Mouse (Mus musculus) olfactory bulb, adult 2 months (tissue): ENCODE data around the gene Wsb2.

Experiments used
- CTCF ChIP-seq: fragments of 200-500 bp; IDR thresholded peaks from 2 replicates; pipeline ENCODE4 v1.5.1; 2012; ENCODE audit warnings: low read depth, mild to moderate bottlenecking, low read length, moderate library complexity; ENCODE audit not compliant: insufficient read depth
- POLR2A ChIP-seq: fragments of 200-500 bp; IDR thresholded peaks from 2 replicates; pipeline ENCODE4 v1.6.1; 2012; ENCODE audit warnings: mild to moderate bottlenecking, low read depth, low read length, moderate library complexity; ENCODE audit not compliant: insufficient read depth

DNA sequence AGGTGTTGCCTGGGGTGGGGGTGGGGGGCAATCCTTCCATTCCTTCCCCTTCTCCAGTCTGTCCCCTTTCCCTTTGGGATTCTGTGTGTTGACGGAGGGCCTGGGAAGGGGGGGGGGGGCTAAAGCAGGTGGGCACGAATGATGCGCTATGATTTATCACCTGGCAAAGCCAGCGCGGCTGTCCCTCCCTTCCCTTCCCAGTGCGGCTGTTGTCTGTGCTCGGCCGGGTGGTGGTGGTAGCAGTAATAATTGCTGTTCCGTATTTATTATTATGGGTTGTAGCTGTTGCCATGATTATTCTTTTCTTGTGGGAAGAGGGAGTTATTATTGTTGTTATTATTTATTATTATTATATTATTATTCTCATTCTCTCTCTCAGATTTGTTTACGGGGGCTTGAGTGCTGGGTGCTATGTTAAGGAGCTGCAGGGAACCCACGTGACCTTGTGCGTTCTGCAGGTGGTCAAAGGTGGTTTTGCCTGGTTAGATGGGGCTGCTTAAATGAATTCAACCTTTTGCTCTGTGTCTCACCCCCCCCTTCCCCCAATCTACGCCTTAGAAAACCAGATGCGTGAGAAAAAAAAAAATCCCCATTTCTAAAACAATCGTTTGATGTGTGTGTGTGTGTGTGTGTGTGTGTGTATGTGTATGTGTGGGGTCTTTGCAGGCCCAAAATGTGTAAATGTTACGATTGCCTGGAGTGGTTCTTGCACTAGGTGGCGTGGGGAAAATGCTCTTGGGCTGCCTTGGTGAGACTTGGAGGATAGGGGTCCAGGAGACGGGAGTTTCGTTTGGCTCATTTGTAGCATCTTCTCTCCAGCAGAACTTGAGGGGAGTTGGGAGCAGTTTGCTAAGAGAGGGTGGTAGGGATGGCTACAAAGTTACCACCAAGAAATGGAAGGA, 58.2 kb downstream of the Wsb2 start:
- TF ChIP-seq CTCF (no peak), POLR2A (no peak)
